Mouse (Mus musculus) ES-Bruce4 (cell line): ENCODE measurements at regions not wholly inside any gene's neighbourhood (a gene's known extent, or its start where the extent isn't known, plus 50 kb on each side); places are given as distances from the start of the nearest gene placed in this dataset.

Experiments
- CTCF ChIP-seq: IDR thresholded peaks from one replicate; pipeline ENCODE4 v1.8.1; 2011; ENCODE audit warnings: low read depth, low read length
- EP300 ChIP-seq: IDR thresholded peaks from 2 replicates; pipeline ENCODE4 v1.6.1; 2011; ENCODE audit warnings: low read depth, low read length; ENCODE audit not compliant: insufficient read depth
- POLR2A ChIP-seq: IDR thresholded peaks from one replicate; pipeline ENCODE4 v1.8.1; 2011; ENCODE audit warnings: low read length; ENCODE audit not compliant: insufficient read depth

DNA sequence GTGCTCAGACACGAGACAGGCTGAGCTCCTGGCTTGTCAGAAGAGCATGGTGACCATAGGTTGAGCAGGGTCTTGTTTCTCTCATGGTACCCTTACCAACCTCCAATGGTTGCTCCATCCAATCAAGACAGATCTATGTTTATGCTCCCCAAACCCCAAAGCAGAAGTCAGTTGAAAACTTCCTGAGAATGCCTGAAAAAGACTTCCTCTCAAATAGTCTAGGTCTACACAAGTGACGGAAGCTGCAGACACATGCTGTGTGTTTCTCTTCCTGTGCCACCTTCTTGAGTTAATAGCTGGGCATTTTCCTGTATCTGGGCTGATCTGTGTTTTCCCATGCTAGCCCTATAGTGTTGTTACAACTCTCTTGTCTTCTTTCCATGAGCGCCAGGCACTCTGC, 274.2 kb downstream of the Cdh26 start:
- TF ChIP-seq CTCF (no peak), POLR2A (no peak), EP300 (no peak)
